Mouse (Mus musculus): ENCODE measurements around the gene Eng. TPM values are rescaled to one million over a fixed set of nuclear protein-coding genes. Genes with fewer than 3 reads are reported as not detected.

Eng gene
- total RNA-seq, 2 experiments from 2014 or later, result 16.4 to 19.7 TPM

DNA sequence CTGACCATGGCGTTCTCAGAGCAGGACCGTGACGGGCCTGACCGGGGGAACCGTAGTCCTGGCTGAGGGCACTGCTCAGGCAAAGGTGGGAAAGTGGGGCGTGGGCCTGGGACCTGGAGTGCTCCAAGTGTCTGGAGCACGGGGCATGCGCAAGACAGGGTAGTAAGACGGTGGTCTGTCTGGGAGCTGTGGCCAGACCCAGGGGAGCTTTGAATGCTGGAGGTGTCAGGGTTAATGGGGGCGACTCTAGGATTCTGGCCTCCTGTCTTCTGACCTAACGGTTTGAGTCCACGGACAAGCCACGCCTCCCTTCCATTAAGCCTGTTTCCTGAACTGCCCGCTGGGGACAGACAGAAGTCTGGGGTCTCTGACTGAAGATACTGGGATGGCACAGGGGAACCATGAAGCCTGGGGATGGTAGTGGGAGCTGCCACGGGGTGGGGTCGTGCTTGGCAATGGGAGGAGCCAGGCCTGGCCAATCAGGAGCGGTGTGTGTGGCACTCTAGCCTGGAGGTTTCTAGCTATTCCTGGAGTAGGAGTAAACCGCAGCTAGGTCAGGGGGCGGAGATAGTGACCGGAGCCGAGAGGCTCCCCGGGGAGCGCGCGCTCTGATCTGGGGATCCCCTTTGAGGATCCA is 38.1 kb upstream of the Eng start:
- H3K4me3 ChIP-seq, result peak overlapping the region; percentile 68
- DNase-seq (ENCODE audit: low spot score in 2 of 2), result no peak
- peak overlapping the region; percentile 96 for H3K27ac ChIP-seq
- peak; percentile 28 for TF ChIP-seq CTCF (conservative IDR thresholded peaks at IDR 0.05)

DNA sequence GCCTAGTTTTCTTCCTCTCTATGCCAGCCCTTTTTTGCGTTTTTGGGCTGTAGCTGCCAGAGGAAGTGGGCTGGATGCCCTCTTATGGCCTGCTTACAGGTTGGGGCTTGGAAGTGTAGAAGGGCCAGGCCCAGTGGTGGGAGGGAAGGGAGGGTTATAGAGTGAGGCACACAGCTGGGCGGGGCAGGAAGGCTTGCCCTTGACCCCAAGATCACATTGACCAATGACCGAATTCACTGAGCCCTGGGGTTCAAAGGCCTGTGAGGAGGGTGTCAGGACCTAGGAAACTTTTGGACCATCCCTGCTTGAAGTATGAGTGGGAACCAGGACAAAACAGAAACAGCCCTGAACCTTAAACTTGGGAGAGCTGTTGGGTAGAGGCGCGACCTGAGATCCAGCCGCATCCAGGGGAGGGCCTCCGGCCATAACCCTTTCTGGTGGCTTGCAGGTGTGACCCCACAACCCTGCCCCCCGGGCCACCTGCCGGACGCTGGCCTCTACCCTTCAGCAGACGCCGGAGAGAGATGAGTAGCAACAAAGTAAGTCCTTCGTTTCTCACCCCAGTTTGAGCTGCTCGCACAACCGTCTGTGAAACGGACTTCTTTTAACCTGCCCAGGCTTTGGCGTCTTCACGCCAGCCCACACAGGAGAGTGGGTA is 37.5 kb upstream of the Eng start:
- no peak for TF ChIP-seq CTCF (conservative IDR thresholded peaks at IDR 0.05)
- Histone ChIP-seq H3K27ac (peak overlapping the region; percentile 96), H3K4me3 (peak overlapping the region; percentile 68)
- DNase-seq (ENCODE audit: low spot score in 2 of 2), result no peak

DNA sequence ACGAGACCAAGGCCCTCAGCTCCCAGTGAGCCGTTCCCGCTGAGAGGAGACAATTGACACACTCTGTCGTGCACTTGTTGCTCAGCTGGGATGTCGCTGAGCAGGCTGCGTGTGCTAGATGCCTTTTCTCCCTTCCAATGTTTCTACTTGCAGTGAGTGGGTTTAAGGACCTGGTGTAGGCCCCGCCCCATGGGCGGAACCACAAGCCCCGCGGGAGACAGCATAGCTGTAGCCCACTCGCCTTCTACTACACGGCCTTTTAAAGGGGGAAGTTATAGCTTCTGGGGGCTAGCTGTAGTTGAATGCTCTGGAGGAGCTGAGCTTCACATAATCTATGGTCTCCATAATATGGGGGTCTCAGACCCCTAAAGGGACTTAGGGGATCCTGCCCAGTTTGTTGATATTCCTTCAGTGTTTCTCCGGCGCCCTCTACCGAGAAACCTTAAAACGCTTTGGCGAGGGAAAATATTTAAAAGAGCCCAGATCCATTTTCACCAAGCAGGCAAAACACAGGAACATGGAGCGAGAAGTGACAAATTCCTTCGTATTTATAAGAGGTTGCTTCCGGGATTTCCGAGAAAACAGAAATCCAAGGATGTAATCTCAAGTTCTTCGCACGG is 35.7 kb upstream of the Eng start:
- H3K4me3 ChIP-seq, result peak overlapping the region; percentile 56
- TF ChIP-seq CTCF (conservative IDR thresholded peaks at IDR 0.05), result peak; percentile 79
- peak overlapping the region; percentile 40 for H3K27ac ChIP-seq
- peak in 1 of 2 experiments; percentile 48 for DNase-seq (ENCODE audit: low spot score in 2 of 2)

DNA sequence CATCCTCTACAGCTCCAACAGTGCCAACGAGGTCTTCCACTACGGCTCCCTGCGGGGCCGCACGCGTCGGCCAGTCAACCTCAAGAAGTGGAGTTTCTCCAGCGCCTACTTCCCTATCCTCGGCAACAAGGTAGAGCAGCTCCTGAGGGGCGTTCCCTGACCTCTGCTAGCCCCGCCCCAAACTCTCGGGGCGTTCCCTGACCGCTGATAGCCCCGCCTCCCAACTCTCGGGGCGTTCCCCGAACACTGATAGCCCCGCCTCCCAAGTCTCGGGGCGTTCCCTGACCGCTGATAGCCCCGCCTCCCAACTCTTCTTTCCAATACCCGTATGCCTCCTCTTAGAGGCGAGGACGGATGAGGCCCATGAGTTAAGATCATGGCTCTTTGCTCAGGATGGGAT is 34.1 kb upstream of the Eng start:
- Histone ChIP-seq H3K4me3 (no peak overlapping the region), H3K27ac (no peak overlapping the region)
- TF ChIP-seq CTCF (conservative IDR thresholded peaks at IDR 0.05), result no peak
- DNase-seq (ENCODE audit: low spot score in 2 of 2), result no peak

DNA sequence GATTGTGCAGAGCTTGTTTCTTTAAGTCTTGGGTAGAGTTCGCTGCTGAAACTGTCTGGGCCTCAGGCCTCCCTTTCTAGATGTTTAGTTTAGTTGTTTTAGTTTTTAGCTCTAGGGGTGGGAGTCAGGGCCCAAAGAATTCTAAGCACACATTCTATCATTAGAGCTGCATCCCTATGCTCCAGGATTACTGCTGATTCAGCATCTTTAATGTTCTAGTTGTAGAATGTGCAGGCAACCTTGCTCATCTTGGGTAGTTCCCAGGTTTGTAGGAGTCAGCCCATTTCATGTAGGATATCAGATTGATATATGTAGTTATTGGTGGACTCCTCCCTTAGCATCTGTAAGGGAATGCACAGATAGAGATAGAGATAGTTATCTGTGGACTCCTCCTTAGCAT is 29.3 kb upstream of the Eng start:
- TF ChIP-seq CTCF (conservative IDR thresholded peaks at IDR 0.05), result no peak
- no peak overlapping the region for H3K4me3 ChIP-seq
- H3K27ac ChIP-seq, result no peak overlapping the region
- DNase-seq (ENCODE audit: low spot score in 2 of 2), result no peak

DNA sequence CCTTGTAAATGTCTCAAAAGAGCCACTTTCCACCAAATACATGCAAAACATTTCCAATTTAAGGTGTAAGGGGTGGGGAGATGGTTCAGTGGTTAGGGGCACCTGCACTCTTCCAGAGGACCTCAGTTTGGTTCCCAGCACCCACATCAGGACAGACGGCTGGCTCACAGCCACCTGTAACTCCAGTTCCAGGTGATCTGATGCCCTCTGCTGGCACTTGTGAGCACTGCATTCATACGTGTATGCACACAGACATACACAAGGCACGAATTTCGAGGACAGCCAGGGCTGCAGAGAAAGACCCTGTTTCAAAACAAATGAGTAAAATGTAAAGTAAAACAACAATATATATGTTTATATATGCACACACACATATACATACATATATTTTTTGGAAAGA is 28.8 kb upstream of the Eng start:
- TF ChIP-seq CTCF (conservative IDR thresholded peaks at IDR 0.05), result peak; percentile 68
- no peak for DNase-seq (ENCODE audit: low spot score in 2 of 2)
- Histone ChIP-seq H3K4me3 (no peak overlapping the region), H3K27ac (no peak overlapping the region)

DNA sequence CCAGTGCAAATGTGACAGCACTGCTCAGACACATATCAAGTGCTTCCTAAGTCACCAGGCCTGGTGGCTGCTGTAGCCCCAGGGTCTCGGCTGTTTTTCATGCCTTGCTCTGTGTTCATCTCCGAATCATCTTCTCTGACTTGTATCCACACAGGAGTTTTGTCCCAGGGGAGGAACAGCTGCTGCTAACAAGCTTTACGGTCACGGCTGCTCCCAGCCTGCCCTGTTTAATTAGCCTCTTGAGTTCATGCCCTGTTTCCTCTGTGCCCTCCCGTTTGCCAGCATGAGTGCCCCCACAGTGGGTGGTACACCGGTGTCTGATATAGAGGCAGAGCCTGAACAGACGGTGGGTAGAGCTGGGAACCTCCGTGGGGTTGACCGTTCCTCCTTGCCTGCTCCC is 28.3 kb upstream of the Eng start:
- TF ChIP-seq CTCF (conservative IDR thresholded peaks at IDR 0.05), result no peak
- no peak overlapping the region for H3K27ac ChIP-seq
- DNase-seq (ENCODE audit: low spot score in 2 of 2), result no peak
- no peak overlapping the region for H3K4me3 ChIP-seq

DNA sequence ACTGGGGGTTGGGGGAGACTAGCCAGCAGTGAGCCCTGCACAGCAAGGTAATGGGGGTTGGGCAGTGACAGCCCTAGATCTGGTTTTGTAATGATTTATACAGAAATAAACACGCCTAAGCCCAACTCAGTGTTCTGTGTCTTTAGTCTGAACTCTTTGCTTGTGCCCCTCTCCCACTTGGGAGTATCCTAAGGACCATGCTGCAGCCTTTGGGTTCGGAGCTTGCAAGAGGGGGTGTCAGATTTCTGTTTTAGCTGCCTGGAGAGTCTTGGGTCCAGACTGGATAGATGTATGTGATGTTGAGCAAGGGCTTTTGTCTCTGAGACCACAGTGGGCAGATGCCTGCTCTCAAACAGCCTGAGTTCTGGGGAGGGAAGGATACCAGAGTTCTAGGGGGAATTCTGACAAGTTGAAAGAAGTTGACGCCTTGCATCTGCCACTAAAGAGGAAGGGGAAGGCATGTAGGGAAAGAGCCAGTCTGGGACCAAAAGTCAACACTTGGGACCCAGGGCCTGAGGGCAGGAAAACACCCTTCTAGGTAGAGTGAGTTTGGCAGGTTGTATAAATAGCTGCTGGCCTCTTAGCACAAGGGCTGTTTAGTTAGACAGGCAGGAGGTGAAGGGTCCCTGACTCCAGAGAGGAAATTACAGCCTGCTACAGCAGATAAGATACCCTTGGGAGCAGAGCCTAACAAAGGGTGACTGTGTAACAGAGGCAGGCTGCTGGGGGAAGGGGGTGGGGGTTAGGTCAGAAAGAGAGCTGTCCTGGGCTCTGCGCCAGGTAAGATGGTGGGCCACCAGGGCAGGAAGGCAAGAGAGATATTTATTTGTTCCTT is 25.5 kb upstream of the Eng start:
- DNase-seq (ENCODE audit: low spot score in 2 of 2), result no peak
- Histone ChIP-seq H3K4me3 (no peak overlapping the region), H3K27ac (peak overlapping the region; percentile 46; the same call in 1 of the 2 replicates)
- TF ChIP-seq CTCF (conservative IDR thresholded peaks at IDR 0.05), result no peak

DNA sequence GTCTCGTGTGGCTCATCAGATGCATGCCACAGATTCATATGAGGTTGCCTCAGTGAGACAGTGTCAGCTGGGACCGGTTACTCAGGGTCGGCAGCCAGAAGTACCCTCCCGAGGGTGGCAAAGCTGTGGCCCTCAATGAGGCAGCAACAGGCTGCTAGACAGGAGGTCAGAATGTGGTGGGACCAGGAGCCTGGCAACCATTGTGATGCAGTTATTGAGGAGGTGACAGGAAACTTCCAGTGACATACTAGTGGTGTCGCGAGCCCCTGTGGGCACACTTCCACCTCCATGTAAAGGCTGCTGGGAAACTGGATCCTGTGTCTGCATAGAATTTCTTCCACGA is 24.9 kb upstream of the Eng start, which contains the start of gene Ak1:
Gene Ak1, plus strand, starts transcription at position 242 of the 343 bp plus-strand sequence.
- TF ChIP-seq CTCF (conservative IDR thresholded peaks at IDR 0.05), result no peak
- no peak for DNase-seq (ENCODE audit: low spot score in 2 of 2)
- H3K27ac ChIP-seq, result peak within 1 kb of the TSS; percentile 46; the same call in 1 of the 2 replicates
- H3K4me3 ChIP-seq, result no peak within 1 kb of the TSS

DNA sequence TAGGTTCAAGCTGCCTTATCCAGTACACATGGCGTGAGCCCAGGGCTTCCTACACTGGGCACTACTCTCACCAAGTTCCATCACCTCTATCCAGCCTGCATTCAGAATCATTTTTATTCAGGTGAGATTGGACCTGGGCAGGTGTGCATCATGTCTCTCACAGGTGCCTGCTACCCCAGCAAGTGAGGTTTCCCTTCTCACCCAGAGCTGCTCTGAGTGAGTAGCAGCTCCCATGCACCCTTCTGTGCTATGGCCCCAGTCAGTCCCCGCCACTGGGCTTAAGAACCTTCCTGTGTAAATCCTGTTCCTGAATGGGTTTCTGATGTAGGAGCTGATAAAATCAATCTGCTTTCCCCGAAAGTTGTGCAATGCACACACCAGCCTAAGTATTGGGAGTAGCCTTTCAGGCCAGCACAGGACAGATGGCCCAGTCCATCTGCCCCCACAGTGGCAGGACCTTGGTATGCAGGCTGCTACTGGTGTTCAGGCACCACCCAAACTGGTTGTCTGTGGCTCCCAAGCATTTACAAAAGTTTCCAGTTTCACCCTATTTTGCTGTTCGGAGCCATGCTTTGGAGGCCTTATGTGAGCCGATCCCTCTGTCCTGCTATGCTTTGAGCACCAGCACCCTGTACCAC is 22.2 kb upstream of the Eng start:
- peak overlapping the region; percentile 99 for H3K27ac ChIP-seq
- no peak overlapping the region for H3K4me3 ChIP-seq
- no peak for TF ChIP-seq CTCF (conservative IDR thresholded peaks at IDR 0.05)
- no peak for DNase-seq (ENCODE audit: low spot score in 2 of 2)

DNA sequence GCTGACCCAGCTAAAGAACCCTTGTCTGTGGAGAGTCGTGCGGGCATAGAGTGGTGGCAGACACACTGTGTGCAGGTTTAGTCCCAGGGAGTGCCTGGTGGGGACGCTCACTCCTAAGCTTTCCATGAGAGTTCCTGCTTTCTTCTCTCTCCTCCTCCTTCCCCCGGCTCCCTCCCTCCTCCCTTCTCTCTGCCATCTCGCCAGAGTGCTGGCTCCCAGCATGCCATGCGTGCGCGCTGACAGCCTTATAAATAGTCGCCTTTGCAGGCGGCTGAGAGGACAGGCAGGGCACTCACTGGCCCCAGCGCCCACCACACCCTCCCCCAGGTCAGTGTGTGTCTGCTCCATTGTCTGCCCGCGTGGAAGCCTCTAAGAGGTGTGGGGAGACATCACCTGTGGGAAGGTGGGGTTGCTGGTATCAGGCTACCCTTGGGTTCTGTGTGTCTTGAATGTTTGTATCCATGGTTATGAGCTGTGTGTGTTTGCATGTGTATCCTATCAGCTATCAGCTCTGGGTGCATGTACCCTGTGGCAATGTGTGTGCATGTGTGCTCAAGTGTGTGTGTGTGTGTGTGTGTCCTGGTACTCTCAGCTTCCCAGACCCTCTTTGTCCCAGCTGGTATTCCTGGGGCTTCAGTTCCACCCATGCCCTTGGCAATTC is 21.1 kb upstream of the Eng start:
- TF ChIP-seq CTCF (conservative IDR thresholded peaks at IDR 0.05), result peak; percentile 53
- peak overlapping the region; percentile 99 for H3K27ac ChIP-seq
- DNase-seq (ENCODE audit: low spot score in 2 of 2), result peak; percentile 88 to 95
- H3K4me3 ChIP-seq, result peak overlapping the region; percentile 70
